Mouse (Mus musculus) liver, adult 2 months (tissue): Measurements from ENCODE around the gene Ddx39.

Experiments
- CTCF ChIP-seq: fragments of 200-500 bp; IDR thresholded peaks from 2 replicates; pipeline ENCODE4 v1.5.1; 2011; ENCODE audit warnings: low read depth, low read length, control low read depth
- POLR2A ChIP-seq: fragments of 200-500 bp; IDR thresholded peaks from 2 replicates; pipeline ENCODE4 v1.6.1; 2011; ENCODE audit warnings: low read length, control low read depth; ENCODE audit not compliant: insufficient read depth; ENCODE audit errors: extremely low read depth

DNA sequence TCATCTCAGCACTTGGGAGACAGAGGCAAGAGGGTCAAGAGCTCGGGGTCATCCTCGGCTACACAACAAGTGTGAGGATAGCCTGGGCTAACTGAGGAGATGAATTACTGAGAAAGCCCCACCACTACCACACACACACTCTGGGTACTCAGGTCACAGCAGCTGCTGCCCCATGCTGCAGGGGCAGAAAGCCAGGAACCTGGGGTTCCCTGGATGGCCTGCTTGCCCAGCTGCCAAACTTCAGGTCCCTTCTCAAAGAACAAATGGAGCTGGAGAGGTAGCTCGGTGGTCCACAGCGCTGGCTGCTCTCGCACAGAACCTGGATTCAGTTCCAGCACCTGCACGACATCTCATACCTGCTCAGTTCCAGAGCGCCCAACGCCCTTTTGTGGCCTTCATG lies 49.1 kb downstream of the Ddx39 start:
- TF ChIP-seq POLR2A, result no peak
- TF ChIP-seq CTCF, result no peak
